Mouse (Mus musculus) cortical plate, adult 2 months (tissue): ENCODE data around the gene Prkcd.
A peak's percentile ranks its signal among the peaks of the same experiment; 100 is the strongest.

Experiments used
- CTCF ChIP-seq: fragments of 200-500 bp; IDR thresholded peaks from 2 replicates; pipeline ENCODE4 v1.5.1; 2011; ENCODE audit warnings: mild to moderate bottlenecking, control low read depth, low read length; ENCODE audit not compliant: insufficient read depth; ENCODE audit errors: extremely low read depth
- POLR2A ChIP-seq: fragments of 200-500 bp; IDR thresholded peaks from 2 replicates; pipeline ENCODE4 v1.6.1; 2011; ENCODE audit warnings: mild to moderate bottlenecking, low read length, control low read depth; ENCODE audit not compliant: insufficient read depth; ENCODE audit errors: extremely low read depth

DNA sequence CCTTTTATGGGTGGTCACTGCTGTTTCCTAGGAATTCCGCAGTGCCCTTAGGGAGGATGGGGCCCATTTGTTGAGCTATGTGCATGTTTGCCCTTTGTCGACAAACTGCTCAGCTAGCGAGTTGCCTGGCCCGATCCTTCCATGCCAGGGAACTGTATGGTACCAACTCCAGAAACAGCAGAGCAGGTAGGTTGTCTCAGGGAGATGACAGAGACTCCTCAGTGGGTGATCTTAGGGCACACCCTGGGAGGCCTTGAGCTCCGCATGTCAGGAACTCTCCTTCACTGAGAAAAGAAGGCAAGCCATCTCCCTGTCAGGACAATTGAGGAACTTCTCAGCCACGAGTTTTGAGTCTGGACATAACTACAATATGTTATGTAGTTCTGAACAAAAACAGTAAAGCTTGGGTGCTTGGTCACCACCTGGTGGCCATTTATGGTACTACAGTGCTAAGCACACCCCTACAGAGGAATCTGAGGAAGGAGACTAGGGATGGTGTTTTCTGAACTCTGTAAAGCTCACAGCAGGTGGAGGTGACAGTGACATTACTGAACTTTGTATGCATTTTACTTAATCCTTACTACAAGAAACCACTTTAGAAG is 51.9 kb downstream of the Prkcd start:
- TF ChIP-seq POLR2A (no peak), CTCF (peak; percentile 80)
